Mouse (Mus musculus) spleen, postnatal 10 days (tissue): Measurements from ENCODE around the gene Arrdc2.

ENCODE experiments used
- DNase-seq, 2 experiments: peaks; one replicate each; pipeline ENCODE4 v3.0.0; 2021 to 2022; ENCODE audit warnings: low spot score in 2 of 2

Arrdc2 gene

DNA sequence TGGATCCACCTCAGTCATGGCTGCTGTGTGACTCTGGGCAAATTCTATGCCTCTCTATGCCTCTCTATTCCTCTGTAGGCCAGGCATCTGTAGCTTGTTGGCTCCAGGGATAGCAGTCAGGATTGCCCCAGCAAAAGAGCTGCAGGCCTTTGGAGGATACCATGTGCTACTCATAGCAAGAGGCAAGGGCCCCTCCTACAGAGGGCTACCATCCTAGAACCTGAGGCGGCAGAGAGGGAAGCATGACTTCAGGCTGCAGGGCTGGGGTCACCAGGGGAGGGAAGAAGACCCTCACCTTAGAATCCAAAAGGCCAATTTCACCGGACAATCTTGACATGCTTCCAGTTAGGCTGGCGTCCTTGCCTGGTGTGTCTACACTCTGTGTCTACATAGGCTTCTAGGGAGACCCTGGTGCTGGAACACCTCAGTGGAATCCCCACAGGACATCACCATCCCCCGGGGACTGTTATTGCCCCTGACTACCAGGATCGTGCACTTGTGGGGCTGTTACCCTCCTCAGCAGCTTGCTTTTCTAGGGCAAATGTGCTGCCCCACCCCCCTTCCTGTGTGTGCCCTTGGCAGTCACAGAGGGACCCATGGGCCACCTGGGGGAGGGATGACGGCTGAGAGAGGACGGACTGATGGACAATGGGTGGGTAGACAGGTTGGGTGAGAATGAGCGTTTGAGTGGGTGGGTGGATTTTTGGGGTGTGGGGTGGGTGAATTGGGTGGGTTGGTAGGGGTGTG lies 30.4 kb downstream of the Arrdc2 start:
- DNase-seq: no peak

DNA sequence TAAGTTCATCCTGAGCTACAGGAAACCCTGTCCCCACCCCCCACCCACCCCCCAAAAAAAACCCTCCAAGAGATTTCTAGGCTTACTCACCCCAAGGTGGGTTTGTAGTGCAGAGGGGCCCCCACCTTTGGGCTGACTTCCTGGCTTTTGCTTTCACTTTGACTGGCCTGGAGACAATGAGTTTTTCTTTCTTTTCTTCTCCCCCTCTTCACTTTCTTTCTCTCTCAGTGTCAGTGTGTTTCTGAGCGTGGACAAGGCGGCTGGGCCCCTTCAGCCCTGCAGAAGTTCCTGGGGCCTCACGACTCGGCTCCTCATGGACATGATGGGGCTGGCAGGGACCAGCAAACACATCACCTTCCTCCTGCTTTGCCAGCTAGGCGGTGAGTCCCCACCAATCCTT lies 31.3 kb downstream of the Arrdc2 start, which contains the start of gene Il12rb1:
Gene Il12rb1, plus strand, starts transcription at position 211 of the 400 bp plus-strand sequence.
- no peak for DNase-seq

- no peak for DNase-seq
Observed at GRCm38 (mm10) chr8:70807304-70807703, 32.2 kb downstream of the Arrdc2 start.

DNA sequence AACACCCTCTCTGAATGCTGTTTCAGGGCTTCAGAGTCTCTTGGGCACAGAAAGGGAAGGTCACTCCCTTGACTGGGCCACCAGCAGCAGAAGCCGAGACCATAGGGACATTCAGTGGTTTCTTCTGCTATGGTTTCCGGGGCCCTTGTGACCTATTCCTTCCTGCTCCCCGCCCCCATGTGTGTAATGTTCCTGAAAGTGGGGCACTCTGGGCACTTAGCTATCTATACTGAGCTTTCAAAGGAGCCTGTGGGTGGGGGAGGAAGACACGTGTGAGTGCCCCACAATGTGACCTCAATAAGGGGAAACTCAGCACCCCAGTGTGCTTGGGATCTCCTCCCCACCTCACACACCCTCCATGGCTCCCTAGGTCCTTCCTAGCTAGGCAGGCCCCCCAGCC lies 33.0 kb downstream of the Arrdc2 start:
- peak in 1 of 2 experiments; percentile 68 for DNase-seq

GRCm38 (mm10) chr8:70804481-70805206 lies 34.9 kb downstream of the Arrdc2 start, which contains the start of gene Mast3:
Gene Mast3 (minus strand): TSS chr8:70805054.
- DNase-seq: peak; percentile 55 to 90

DNA sequence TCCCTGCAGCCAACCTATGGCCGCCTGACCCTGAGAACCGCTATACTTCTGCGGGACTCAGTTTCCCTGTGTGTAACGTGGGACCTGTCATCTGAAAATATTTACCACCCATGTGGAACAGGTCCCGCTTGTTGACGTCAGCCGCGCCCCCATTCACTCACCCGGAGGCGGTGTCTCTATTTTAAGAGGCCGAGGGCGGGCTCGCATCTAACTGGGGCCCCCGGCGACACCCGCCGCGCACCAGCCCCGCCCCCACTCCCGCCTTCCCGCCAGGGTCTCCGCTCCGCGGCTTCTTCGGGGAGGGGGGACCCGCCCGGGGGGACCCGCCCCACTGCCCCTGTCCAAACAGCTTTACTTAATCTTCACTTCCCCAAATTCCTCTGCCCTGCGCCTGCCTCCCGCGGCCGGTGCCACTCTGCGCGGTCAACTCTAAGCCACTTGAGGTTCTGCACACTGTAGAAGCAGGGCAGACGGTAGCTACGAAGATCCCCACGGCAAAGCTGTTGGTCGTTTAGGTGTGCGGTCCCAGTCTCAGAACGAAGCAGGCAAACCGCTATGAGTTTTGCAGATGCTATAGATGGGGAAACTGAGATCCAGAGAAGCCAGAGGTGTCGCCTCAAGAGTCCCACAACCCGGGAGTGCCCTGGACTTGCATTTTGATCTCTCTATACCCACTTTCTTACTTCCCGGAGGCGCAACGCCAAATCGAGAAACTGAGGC lies 35.6 kb downstream of the Arrdc2 start:
- peak; percentile 66 to 84 for DNase-seq

DNA sequence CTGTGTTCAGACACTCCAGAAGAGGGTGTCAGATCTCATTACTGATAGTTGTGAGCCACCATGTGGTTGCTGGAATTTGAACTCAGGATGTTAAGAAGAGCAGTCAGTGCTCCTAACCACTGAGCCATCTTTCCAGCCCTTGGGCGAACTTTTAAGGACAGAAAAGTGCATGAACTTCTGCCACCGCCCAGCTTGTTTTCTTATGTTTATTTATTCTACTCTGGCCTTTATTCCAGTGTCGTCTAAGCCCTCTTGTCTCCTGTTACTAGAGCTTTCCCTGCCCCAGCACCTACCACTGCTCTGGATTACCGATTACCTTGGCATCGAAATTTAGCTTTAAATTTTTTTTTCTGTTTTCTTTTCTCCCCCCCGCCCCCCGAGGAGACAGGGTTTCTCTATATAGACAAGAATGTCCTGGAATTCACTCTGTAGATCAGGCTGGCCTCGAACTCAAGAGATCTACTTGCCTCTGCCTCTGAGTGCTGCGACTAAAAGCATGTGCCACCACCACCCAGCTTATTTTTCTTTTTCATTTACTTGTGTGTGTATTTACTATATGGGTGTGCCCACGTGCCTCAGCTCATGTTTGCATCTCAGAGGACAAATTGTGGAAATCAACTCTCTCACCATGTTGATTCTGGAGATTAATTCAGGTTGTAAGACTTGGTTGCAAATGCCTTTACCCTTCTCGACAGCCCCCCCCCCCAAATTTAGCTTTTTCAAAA lies 36.6 kb downstream of the Arrdc2 start:
- DNase-seq: no peak

DNA sequence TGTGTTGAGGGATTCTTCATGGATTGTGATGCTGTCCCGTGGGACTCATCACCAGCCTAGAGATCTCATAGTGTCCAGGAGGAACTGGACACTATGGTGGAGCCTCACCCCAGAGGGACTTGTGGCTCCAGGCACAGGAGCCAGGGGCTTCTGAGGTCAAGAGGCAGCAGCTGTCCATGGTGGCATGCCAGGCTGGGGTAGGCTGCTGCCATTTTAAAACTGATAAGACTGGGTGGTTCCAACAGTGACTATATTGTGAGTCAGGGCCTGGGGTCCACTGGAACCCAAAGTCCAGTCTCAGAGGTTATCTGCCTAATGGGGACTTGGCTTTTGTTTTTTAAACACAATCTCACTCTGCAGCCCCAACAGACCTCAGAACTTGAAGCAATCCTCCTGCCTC lies 37.7 kb downstream of the Arrdc2 start:
- DNase-seq: no peak

- DNase-seq: no peak
Observed at GRCm38 (mm10) chr8:70801156-70801555, 38.4 kb downstream of the Arrdc2 start.

GRCm38 (mm10) chr8:70800648-70801047 lies 38.9 kb downstream of the Arrdc2 start:
- no peak for DNase-seq

DNA sequence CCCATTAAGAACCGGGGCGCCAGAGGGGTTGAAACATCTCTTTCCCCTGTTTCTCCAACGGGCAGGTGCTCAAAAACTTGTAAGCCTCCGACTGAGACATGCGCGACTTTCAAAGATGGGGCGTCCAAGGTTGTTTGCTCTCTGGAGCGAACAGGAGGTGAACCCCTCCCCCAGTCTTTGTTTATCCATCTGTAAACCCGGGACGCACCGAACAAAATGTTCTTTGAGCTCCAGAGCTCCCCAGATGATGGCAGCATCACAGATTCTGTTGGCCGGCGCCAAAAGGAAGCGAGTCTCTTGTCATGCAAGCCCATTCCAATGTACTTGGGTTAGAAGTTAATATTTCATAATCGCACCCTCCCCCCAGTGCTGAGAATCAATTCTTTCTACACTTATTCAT lies 41.2 kb downstream of the Arrdc2 start:
- DNase-seq: no peak

DNA sequence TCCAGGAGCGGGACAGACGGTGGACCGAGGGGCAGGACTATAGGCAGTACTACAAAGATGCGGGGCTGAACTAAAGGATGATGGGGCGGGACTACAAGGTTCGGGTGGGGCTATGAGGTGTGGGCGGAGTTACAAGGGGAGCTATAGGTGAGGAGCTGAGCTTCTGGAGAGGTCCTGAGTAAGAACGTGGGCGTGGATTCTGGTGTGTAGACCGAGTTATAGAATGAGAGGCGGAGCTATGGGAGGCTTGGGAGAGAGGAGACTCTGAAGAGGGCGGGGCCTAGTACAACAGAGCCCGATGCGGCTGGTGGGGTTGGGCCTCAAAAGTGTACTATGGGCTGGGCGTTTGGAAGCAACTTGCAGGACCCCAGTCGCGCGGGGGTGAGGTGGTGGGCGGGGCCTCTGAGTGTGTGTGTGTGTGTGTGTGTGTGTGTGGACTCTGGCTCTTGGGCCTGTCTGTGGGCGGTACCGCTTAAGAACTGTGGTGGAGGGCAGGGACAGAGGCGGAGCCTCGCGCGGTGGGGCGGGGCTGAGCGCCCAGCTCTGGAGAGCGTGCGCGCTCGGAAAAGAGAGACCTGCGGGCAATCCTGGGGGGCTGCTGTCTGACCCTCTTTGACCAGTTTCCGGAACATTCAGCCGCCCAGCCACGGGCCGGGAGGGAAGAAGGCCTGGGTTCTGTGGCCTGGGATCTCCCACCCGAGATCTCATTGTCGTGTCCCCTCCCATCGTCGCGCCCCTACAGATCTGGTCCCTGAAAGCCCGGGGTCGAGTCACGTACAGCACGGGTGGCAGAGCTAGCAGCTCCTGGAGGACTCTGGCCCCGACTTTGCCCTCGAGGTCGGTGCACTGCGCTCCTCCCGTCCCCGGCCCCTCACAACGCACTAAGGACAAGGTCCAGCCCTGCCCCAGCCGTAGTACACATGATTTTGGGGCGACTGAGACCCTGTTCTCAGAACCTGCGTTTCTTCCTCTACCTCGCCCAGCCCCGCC lies 42.1 kb downstream of the Arrdc2 start:
- DNase-seq: peak; percentile 77 to 85

DNA sequence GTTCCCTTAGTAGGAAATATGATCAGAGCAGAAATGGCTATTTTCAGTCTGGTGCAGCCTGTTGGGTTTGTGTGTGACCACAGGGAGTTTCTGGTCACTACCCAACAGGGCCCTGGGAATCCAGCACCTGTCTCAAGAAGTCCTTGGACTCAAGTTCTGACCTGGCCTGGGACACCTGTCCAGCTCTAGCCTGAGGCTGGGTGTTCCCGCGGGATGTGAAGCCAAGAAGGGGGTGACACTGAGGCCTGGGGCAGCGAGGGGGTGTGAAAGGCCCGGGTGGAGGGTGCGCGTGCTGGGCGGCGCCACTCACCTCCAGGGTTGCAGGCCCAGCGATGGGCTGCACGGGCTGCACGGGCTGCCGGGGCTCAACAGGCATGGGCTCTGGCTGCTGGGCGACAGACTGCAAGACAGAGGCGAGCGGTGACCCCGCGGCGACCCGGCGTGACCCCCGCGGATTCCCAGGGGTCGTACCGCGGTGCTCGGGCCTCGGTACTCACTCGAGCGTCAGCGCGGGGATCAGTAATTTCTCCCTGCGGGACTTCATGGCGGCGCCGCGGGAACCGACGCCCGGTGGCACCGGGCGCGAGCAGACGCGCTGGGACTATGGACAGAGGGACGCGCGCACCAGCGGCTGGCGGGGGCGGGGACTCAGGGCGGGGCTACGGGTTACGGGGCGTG lies 43.0 kb downstream of the Arrdc2 start:
- DNase-seq: no peak

DNA sequence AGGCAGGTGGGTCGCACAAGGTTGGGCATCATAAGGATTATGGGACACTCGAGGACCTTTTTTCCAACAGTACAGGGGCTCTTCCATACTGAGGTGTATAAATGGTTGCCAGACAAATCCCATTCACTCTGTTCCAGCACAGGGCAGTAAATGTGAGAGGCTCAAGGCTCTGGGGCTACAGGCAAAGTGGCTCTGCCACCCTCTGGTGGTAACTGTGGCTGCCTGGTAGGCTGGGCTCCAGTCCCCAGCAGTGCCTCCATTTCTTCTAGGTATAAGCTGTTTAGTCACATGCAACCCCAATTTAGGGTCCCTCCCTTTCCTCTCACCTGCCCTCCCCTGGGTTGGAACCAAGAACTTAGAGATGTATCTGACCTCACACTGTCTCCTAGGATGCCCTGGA lies 44.1 kb downstream of the Arrdc2 start:
- DNase-seq: no peak

GRCm38 (mm10) chr8:70794215-70794614 lies 45.3 kb downstream of the Arrdc2 start:
- no peak for DNase-seq

DNA sequence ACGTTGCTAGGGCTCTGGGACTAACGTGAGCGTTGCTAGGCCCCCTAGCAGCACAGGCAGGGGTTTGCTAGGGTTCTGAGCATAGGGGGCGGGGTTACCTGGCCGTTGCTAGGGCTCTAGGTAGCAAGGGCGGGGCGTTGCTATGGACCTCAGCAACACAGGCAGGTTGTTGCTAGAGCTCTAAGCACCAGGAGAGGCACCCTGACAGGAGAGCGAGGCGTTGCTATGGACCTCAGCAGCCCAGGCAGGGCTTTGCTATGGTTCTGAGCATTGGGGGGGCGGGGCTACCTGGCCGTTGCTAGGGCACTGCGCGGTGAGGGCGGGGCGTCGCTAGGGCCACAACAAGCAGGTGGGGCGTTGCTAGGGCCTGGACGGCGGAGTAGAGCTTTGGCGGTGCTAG lies 46.8 kb downstream of the Arrdc2 start:
- DNase-seq: peak in 1 of 2 experiments; percentile 80

DNA sequence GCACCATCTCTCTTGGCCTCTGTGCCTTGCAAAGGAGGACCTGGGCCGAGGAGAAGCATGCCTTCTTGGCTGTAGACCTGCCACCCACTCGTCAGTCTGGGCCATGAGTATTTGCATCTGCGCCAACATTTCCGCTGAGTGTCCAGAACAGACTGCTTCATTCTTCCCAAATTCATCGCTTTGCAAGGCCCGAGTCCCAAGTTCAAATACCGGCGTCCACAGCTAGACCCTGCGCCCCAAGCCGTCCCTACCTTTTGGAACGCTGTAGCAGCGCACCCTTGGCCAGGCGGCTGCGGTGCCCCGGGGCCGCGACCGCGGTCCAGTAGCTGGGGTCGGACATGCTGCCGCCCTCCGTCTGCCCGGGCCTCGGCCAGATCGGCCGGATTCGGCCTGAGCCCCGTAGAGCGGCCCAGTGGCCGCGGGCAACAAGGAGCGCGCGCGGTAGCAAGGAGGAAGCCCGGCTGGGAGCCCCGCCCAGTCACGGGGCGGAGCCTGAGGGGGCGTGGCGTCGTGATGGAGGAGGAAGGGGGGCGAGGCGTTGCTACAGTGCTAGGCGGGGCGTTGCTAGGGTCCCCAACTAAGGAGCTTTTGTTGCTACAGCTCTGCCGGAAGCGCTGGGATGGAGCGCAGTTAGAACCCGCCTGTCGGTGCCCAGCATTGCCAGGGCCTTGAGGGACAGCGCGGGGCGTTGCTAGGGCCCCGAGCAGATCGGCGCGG lies 47.4 kb downstream of the Arrdc2 start:
- peak; percentile 96 to 97 for DNase-seq

DNA sequence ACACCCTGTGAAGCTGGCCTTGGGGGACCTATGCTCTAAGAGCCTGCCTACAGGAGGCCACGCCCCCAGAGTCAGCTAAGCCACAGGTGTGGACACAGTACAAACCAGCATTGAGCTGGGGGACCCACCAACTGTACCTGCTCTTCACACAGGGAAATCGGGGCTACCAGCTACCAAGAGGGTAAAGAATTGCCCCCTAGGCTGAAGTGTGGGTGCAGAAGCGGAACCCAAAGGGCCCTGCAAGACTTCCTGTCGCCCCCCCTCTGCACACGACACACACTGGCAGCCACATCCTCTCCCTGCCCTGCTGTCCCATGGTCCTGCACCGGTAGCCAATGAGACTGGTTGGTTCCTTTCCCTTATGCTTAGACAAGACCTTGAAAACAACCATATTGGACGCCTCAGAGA lies 48.2 kb downstream of the Arrdc2 start:
- peak in 1 of 2 experiments; percentile 79 for DNase-seq

- DNase-seq: no peak
Observed at GRCm38 (mm10) chr8:70790846-70791245, 48.7 kb downstream of the Arrdc2 start.
